Mouse (Mus musculus) frontal cortex, adult (tissue): ENCODE data around the gene Cebpe.

Experiments
- ATAC-seq: cut with Nextera tagmentation; 2 replicates; pipeline ENCODE4 v1.9.2; 2017; ENCODE audit warnings: mild to moderate bottlenecking, moderate library complexity, mixed read lengths; ENCODE audit not compliant: low TSS enrichment

Gene Cebpe

GRCm38 (mm10) chr14:54676290-54676689 lies 35.7 kb downstream of the Cebpe start:
- ATAC-seq: 0 out of 2 replicates have a peak, but pooled peaks have one; percentile 47

GRCm38 (mm10) chr14:54674317-54674716 lies 37.7 kb downstream of the Cebpe start:
- no peak for ATAC-seq

- no peak for ATAC-seq
These were observed 42.6 kb downstream of the Cebpe start for GRCm38 (mm10) chr14:54669381-54669780.

- peak; percentile 94 for ATAC-seq
These were observed 47.3 kb downstream of the Cebpe start for GRCm38 (mm10) chr14:54664477-54665222.
